Mouse (Mus musculus): Measurements from ENCODE around the gene Slc24a3. TPM values are rescaled to one million over a fixed set of nuclear protein-coding genes. Genes with fewer than 3 reads are reported as not detected.

Slc24a3 gene
- total RNA-seq, 2 experiments from 2014 or later = 2.2 to 2.6 TPM

DNA sequence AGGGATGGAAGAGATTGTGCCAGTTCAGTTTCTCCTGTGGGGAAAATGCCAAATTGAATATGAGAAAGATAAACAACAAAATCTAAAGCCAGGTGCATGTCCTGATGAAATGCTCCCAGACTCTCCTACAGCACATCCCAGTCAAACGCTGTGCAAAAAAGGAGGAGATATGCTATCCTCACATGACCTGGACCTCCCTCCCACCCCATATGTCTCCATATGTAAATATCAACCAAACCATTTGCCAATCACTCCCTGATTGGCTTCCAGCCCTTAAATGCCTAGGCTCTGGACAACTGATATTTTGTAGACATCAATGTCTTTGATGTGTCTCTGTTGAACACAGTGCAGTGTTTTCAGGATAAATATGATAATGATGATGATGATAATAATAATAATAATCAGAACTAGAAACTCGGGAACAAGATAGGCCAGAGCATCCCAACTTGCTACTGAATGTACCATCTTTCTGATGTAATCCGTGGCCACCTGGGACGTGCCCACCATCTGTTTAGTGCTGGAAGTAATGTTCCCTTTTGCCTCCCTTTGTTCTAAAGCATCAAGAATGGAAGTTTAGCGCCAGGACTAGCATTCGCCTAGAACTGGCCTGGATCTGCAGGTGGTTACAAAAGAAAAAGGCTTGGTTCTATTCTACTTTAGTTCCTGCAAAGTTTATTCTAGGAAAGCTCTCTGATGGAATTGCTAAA, 190.8 kb downstream of the Slc24a3 start:
- no peak for DNase-seq

DNA sequence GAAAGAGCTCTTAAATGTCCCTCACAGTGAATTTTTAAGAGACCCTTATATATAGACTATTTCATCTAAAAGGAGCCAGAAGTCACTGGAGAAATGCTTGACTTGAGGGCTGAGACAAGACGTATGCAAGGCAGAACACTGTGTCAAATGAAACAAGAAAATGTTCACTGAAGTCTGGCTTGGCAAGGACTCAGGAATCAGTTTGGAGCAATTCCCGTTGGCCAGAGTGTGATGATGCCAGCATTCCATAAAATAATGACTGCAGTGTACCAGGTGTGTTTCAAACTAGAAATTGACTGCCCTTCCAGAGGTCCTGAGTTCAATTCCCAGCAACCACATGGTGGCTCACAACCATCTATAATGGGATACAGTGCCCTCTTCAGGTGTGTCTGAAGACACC, 196.1 kb downstream of the Slc24a3 start:
- DNase-seq = no peak

DNA sequence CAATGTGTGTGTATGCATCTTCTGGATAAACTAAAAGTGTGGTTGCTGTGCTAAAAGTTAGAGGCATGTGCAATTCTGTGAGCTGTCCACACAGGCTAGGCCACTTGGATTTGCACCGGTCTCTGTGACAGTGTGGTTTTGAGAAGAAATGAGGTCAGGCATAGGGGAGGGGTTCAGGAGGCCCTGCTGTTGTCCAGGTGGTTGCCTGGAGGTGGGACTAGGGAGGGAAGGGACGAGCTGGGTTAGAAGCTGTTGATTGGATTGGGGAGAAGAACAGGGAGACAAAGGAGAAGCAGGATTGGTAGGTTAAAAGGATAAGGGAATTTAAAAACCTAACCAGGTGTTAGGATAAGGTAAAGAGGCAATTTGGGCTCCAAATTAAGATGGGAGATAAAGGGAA, 201.1 kb downstream of the Slc24a3 start:
- DNase-seq = no peak

DNA sequence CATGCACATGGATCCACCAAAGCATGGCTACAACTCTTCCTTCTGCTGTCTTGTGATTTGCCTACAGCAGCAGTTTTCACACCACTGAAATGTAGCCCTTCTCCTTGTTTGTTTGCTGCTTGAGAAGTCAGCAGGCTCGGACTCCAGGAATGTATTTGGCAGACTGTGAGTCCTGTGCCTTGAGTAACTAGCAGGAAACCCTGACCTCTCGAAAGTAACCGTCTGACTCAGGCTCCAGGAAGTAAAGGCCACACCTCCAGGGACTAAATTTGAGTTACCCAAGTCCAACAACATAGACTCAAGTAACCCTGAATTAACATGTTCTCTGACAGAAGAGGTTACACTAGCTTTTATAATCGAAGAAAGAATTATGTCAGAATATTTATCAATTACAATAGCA, 203.2 kb downstream of the Slc24a3 start:
- DNase-seq = no peak

DNA sequence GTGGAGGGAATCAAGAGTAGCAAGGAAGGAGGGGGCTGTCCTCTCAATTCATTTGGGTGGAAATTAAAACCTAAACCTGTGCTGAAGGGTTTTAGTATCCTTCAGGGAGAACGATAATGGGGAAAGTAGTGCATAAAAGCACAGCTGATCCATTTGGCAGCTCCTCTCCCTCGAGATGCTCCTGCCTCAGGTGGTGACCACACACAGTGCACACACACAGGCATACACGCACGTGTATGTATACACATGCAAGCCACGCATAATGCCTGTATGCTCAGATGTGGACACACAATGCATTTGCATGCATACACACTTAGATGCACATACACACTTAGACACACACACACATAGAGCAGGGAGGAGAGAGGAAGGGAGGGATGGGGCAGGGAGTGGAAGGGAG, 206.2 kb downstream of the Slc24a3 start:
- DNase-seq = no peak

DNA sequence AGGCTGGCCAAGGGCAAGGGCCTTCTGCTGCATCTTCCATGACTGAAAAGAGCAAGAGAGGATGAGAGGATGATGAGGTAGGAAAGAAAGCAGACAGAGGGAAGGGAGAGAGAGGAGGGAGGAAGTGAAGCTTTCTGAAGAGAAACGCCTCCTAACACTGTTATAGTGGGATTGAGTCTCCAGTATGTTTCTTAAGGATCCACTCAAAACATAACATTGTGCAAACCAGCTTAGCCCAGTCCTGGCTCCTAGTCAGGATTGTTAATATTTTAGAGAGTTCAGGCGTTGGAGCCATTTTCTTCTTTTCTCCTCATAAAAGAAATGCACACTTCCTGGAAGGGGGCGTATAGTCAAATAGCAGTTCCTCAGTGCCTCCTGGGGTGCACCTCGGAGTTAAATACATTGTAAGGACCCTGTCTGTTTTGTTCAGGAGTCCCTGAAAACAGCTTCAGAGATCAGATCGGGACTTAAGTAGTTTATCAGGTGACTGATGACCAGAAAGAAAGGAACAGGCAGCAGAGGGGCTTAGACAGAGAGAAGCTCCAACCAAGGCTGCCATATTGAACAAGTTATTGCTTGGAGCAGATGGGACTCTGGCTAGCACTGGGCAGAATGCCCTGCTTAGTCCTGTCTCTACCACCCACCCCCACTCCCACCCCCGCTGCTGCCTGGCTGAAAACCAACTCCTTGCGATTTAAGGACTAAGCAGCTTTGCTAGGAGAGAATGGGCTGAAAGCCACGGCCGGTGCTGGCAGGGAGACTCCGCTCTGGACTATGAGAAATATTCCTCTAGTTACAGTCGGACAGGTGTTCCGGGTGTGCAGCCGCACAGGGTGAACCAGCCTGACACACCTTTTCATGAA, 215.6 kb downstream of the Slc24a3 start:
- DNase-seq = no peak

DNA sequence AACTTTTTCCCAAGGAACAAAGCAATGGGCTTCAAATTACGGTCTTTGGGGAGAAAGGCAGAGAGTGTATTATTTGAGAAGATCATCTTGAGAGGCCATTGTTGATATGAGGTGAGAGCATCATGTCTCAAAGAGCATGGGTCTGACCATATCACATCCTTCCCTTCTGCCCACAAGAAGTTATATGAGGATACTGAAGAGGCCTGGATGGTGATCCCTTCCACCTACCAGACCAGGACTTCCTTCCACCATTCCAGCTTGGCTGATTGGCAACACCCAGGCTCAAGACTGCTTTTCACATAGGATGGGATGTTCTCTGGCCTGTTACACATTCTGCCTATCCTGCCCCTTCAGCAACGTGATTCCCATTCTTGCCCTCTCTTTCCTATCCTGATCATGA, 216.7 kb downstream of the Slc24a3 start:
- no peak for DNase-seq

DNA sequence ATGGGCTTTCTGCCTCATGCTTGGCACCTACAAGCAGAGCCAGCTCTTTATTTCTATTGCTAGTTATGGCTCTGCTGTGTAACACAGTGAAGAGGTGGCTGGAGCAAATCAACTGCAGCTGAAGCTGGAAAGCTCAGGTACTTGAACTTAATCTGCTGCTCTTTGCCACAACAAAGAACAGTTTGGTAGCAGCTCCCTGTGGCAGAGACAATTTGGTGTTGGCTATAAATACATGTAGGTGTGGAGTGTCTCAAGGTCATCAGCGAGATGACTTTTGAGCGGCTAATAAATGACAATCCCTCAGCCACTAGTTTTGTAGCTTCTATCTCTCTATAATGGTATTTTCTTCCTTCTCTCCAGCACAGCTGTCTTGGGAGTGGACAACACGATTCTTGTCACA, 217.7 kb downstream of the Slc24a3 start:
- DNase-seq = no peak

DNA sequence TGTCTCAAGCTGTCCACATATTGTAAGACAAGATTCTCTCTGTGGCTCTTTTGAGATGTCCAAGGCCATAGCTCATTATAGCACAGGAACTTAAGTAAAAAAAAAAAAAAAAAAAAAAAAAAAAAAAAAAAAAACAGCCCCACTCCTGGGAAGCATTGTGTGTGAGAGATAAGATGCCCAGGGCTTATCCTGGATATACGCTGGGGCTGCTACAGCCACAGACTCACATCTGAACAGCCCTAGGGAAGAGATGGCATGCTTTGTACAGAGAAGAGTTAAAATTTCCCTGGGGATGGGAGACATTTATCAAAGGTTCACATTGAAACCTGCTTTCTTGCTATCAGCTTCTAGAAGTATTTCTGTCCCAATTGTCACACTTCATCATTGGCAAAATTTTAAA, 218.2 kb downstream of the Slc24a3 start:
- DNase-seq = no peak

DNA sequence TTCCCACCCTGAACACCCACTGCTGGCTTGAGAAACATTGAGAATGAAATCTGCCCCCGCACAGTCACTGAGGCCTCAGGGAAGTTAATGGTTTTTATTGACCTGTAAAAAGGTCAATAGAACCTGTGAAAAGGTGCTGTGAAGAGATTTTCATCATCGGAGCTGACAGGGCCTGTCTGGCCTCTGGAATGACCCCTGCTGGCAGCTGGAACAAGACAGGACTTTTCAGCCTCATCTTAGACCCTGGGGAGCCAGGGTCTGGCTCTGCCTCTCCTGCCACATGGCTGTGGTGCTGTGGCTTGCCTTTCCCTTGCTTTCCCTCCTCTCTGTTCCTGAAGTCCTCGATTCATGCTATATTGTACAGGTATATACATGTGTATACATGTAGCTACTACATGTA, 228.2 kb downstream of the Slc24a3 start:
- no peak for DNase-seq

DNA sequence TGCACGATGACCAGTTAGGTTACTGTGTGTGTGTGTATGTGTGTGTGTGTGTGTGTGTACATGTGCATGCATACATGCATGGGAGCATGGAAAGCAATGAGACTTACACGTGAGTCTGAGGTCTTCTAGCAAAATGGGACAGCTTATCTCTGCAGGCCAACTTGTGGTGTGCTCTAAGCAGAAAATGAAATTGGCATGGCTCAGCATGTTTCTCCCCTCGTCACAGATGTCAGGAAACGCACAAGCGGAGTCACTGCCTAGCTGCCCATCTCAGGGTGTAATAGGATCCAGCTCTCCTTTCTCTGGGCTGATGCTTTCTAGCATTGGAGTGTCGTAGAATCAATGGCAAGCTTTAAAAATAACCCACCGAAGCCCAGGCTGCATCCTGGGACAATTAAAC, 229.0 kb downstream of the Slc24a3 start:
- DNase-seq = no peak

DNA sequence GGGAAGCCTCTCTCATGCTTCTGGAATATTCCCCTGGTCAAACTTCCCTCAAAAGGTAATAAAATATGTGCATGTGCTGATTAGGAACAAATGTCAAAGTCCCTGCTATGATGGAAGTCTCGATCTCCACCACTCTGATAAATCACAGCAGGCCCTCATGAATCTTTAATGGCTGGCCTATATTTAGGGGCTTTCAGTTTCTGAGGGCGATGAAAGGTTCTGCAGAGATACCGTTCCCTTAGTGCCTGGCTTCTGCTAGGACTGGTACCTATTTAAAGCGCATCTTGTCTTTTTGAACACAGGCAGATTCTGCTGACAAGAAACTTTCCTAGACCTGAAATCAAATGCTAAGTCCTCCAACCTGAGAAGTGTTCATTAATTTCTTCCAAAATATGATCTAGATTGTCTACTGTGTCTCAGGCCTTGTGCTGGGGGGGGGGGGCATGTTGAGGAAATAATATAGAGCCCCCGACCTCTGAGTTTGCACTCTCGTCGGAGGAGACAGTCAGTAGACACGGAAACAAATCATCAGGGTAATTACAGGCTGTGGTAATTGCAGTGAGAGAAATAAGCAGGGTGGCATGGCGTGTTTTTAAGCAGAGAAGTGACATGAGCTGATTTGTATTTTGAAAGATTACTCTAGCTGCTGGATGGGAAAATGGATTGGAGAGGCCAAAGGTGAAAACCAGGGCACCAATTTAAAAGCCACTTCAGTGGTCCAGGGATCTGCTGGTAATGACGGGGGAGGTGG, 230.1 kb downstream of the Slc24a3 start:
- DNase-seq = no peak

DNA sequence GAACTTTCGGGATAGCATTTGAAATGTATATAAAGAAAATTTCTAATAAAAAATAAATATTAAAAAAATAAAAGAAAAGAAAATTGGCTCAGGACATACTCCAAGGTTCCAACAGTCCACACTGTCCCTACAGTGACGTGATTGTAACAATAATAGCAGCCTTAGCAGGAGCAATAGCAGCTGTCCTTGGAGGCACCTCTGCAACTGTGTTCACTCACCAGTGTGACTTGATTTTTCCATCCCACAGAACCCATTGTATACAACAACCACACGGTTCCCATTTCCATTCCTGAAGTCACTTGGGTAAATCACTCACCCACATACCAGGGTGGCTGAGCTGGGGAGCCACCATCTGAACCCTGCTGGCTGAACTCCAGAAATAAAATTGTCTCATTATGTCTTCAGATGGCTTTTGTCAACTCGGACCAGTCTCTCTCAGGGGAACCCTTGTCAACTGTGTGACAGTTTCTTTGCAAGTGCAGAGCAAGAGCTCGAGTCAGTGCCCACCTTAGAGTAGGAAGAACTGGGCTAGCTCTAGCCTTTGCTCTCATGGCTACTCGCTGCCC, 233.8 kb downstream of the Slc24a3 start:
- no peak for DNase-seq

DNA sequence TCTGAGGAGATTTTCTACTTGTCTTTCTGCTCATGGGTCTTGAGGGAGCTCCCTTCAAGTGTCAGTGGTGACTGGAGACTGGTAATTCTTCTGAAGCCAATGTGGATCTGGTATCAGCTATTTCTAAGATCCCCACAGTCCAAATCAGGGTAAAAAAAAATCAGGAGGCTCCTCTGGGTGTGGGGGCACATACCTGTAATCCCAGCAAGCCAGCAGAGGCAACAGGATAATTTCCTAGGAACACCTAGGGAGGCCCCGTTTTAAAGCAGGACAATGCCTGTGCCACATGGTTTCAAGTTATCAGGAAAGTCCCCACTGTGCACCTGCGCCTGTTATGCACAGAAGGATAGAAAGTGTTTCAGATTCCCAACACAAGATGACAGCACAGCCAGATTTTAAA, 234.4 kb downstream of the Slc24a3 start:
- DNase-seq = no peak

DNA sequence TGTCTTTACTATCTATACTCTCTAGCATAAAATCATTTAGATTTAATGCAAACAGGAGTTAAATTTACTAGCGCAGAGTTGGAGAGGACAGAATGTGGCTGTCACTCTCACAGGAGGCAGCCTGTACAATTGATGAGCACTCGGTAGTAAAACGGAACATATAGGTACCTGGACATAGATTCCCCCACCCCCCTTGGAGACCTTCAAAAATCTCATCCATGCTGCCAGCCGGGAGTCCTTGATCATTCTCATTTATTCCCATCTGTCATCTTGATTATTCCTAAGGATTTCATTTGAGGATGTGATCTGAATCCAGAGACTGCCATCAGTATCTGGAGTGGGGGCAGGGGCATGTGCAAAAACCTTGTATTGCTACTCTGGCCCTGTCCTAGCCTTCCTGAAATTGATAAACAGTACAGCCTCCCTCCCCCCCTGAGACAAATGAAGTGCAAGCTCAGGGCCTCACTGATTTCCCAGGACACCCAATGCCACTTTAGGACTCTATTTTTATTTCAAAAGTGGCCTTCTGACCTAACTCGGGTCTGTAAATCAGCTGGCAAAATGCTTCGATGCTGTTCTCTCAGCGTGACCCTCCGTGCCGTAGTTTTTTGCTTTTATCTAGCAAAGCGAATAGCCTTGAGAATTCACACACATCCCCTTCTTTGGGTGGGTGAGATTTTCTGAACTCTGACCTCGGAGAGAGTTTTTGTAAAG, 237.4 kb downstream of the Slc24a3 start:
- no peak for DNase-seq

DNA sequence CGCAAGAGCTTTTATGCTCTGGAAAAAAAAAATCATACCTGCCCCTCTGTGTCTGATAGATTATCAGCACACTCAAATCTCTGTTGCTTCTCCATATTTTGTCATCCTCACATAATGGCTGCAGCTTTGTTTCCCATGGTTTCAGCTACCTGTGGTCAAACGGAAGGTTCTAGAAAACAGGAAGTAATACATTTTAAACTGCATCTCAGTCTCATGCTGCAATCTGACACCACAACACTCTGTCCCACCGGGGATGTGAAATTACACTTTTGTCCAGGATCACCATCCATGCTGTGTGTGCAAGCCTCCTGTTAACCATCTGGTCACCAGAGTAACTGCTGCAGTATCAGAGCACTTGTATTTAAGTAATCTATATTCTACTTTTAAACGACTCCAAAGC, 238.2 kb downstream of the Slc24a3 start:
- DNase-seq = no peak

DNA sequence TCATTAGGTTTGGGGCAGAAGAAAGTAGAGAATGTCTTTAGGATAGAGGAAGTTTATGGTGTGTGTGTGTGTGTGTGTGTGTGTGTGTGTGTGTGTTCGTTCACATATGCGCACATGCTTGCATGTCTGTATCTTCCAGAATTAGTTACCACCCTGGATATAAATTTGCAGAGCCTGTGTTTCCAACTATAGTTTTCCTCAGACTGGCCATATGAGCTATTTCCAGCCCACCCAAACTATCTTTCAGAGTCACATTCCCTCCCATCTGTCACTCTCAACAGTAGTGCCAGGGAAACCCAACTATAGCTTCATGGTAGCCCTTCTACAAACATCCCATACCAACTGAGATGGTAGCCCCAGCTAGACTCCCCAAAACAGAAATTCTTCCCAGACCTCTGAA, 250.2 kb downstream of the Slc24a3 start:
- no peak for DNase-seq

DNA sequence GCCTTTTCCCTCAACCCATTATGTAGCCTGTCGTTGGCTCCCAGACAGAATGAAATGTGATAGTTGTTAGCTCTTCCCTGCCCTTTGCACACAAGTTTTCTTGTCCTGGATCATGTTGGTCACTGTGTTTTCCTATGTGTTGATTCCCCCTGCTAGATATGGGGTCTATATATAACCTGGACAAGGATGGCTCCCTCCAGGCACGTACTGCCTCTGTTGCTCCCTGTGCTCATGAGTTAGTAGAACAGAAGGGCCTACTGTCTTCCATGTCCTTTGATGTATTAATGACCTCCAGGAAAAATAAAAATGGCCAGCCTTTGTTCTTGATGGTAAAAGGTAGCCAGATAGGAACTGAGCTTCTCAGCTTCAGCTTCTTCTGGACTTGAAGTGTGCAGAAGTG, 251.5 kb downstream of the Slc24a3 start:
- DNase-seq = no peak

DNA sequence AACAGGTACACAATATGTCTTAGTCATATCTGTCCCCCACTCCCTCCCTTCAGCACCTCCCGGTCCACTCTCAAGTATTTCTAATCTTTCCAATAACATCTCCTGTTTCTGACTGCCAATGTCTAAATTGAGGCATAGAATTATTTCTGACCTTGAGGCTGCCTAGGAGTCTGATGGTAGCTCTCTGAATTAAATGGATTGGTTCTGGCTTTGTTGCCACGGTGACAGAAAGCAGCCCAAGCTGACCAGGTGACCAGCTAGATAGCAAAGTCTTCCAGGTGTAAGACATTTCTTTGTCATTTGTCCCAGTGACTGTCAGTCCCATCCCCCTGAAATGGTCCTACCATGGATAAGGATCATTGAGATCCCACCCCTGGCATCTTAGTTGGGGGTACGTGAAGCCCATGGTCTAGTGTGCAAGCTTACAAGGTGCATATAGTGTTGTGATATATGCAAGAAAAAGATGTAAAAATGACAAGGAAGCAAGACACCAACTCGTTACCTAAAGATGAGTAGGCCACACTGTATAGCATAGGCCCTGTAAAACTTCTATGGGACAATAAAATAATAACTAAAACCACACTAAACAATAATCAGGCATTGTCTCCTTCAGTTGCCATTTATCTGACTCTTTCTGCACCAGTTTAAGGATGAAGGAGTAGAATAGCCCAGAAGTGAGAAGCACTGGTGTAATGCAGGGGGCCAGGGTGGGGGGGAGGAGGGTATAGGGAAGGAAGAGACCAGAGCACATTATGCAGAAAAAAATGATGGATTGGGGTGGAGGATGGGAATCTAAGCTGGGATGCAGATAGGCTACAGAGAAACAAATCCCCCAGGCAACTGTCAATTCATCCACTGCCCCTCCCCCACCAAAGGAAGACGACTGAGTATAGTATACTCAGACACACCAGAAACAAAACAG, 253.7 kb downstream of the Slc24a3 start:
- DNase-seq = no peak

DNA sequence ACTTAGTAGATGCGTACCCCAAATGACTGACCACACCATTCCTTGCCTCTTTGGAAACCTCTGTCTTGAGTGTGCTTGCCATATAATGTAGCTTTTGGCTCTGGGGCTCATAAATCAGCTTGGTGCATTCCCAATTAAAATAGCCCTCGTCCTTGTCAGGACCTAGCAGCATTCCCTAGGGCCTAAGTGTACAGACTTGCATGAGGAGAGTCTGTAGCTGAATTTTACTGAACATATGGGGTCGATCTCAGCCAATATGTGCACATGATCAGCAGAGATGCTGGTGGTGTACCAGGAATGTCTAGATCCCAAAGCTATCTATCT, 254.3 kb downstream of the Slc24a3 start:
- DNase-seq = no peak

DNA sequence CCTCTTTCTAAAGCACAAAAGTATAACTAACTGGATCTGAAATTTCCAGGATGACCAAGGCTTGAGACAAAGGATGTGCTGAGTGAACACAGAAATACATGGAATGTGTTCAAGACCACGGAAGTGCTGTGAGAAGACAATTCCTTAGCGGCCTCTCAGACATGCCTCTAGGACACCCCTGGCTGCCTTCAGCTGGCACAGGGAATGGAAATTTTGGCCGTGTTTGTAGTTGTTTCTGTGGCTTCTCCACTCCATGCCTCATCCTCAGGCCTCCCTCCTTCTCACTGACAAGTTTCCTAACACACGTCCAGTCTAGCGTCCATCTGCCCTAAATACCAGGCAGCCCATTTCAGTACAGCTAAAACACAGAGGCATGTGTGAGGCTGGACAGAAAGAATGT, 262.4 kb downstream of the Slc24a3 start:
- DNase-seq = no peak

Data from gastrocnemius, postnatal 25 days (tissue).